ENCODE assay signal across 10 mouse cellular contexts in the genomic region with DNA sequence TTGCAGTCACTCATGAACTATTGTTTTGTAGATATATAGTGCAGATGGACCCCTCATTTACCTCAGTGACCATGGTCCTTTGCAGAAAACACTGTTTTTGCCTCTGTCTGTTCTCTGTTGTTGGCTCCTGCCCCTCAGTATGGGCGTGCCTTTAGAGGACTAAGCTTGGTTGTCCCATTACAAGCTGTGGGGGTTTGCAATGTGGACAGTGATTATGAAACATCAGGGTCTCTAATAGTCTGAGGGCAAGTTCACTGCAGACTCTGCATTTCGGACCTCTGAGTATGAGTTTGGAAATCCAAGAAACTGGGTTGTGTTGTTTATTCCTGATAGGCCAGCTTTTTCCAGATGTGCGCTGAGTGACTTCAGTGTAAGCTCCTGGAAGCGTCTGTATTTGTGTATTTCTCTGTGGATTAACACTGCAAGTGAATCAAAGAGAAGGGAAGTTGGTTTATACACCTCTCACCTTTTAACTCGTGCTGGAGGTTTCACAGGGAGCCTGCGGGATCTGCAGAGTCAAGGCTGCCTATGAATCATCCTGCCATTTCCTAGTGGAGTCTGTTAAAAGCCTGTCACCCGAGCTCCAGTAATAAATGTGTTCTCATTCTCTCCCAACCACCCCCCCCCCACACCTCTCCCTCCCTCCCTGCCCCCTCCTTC. TPM values are rescaled to one million over a fixed set of nuclear protein-coding genes. Genes with fewer than 3 reads are reported as not detected.
DNase-seq lines count a peak whose midpoint lies in the region; ATAC-seq and TF ChIP-seq lines count a peak whose summit lies in the region.
"Had no signal": no experiment of that assay in that cellular context is flagged by ENCODE, and none has a peak within 500 bp of the region (broad histone marks: within the 10 kb centered on the region; RNA-seq: fewer than 3 reads in every experiment).

No protein-coding gene starts in this region.

- intact Hi-C loops in heart, postnatal 10 days (cut with DNase I) = loop anchor here (5.0 kb wide), 1 partner anchor 63 kb away; no protein-coding TSS in a partner anchor
- intact Hi-C loops in heart, postnatal 36 days (cut with DNase I) = no loop called here

- ATAC-seq in neural tube, embryonic 11.5 days (ENCODE audit: insufficient read depth, low FRiP score, low TSS enrichment) = peak; percentile 56; the same call in 1 of the 2 replicates
- peak; percentile 75 for ATAC-seq in hindbrain, embryonic 13.5 days (ENCODE audit: low FRiP score)
- ATAC-seq in stomach, postnatal 0 days (ENCODE audit: low FRiP score, low TSS enrichment) = peak; percentile 43; the same call in 1 of the 2 replicates

- no peak for TF ChIP-seq EP300 in stomach, postnatal 0 days (optimal IDR thresholded peaks at IDR 0.05)

- H3K9me3 ChIP-seq in neural tube, embryonic 11.5 days (ENCODE audit: control insufficient read depth, low read length) = no peaks in the 10 kb centered on the region
- no peaks in the 10 kb centered on the region for H3K9me3 ChIP-seq in hindbrain, embryonic 13.5 days
- no peaks in the 10 kb centered on the region for H3K9me3 ChIP-seq in stomach, postnatal 0 days (ENCODE audit: control insufficient read depth, low read length)

- H3K4me2 ChIP-seq in neural tube, embryonic 11.5 days (ENCODE audit: low read depth) = no peak overlapping the region
- no peak overlapping the region for H3K4me2 ChIP-seq in hindbrain, embryonic 13.5 days
- H3K4me2 ChIP-seq in stomach, postnatal 0 days (replicated peaks; ENCODE audit: low read depth) = no peak overlapping the region

- H3K4me1 ChIP-seq in neural tube, embryonic 11.5 days (ENCODE audit: control insufficient read depth, insufficient read depth, low read length) = no peaks in the 10 kb centered on the region
- H3K4me1 ChIP-seq in hindbrain, embryonic 13.5 days (replicated peaks) = peaks cover 28% of the 10 kb centered on the region
- H3K4me1 ChIP-seq in stomach, postnatal 0 days (replicated peaks; ENCODE audit: control insufficient read depth, insufficient read depth) = 0 out of 2 replicates have a peak, but pooled peaks cover 5% of the 10 kb centered on the region

- no peak overlapping the region for H3K4me3 ChIP-seq in neural tube, embryonic 11.5 days (ENCODE audit: low read depth, low read length)
- H3K4me3 ChIP-seq in hindbrain, embryonic 13.5 days = no peak overlapping the region
- H3K4me3 ChIP-seq in stomach, postnatal 0 days (ENCODE audit: low read depth, low read length) = no peak overlapping the region

- H3K27me3 ChIP-seq in neural tube, embryonic 11.5 days (ENCODE audit: control insufficient read depth, insufficient read depth, low read length) = no peaks in the 10 kb centered on the region
- H3K27me3 ChIP-seq in hindbrain, embryonic 13.5 days = no peaks in the 10 kb centered on the region
- H3K27me3 ChIP-seq in stomach, postnatal 0 days (ENCODE audit: control insufficient read depth, insufficient read depth, low read length) = no peaks in the 10 kb centered on the region

- no peaks in the 10 kb centered on the region for H3K36me3 ChIP-seq in neural tube, embryonic 11.5 days (ENCODE audit: control insufficient read depth, insufficient read depth, low read length)
- H3K36me3 ChIP-seq in hindbrain, embryonic 13.5 days = no peaks in the 10 kb centered on the region
- H3K36me3 ChIP-seq in stomach, postnatal 0 days (ENCODE audit: control insufficient read depth, insufficient read depth, low read length) = no peaks in the 10 kb centered on the region

- no peak overlapping the region for H3K9ac ChIP-seq in neural tube, embryonic 11.5 days (ENCODE audit: low read length)
- no peak overlapping the region for H3K9ac ChIP-seq in hindbrain, embryonic 13.5 days
- H3K9ac ChIP-seq in stomach, postnatal 0 days (ENCODE audit: low read length) = no peak overlapping the region

- WGBS in neural tube, embryonic 11.5 days = 43% methylated on average over 7 of the region's 7 CpGs
- WGBS in hindbrain, embryonic 13.5 days = 45% methylated on average over 7 of the region's 7 CpGs
- 20% methylated on average over 7 of the region's 7 CpGs for WGBS in stomach, postnatal 0 days

- peak; percentile 18 to 22 for DNase-seq in heart, postnatal 10 days
- DNase-seq in heart, postnatal 36 days = no peak
- peak; percentile 51 for DNase-seq in neural tube, embryonic 11.5 days (ENCODE audit: low spot score)
- DNase-seq in neural tube, embryonic 10.5 days (ENCODE audit: extremely low spot score, low spot score) = no peak
- peak; percentile 17 for DNase-seq in stomach, postnatal 0 days (ENCODE audit: low spot score)
- no peak for DNase-seq in urinary bladder, postnatal 25 days (ENCODE audit: low spot score)
- DNase-seq in layer of hippocampus, postnatal 36 days = no peak
- DNase-seq: left cerebral cortex, postnatal 4 days had no signal

- H3K27ac ChIP-seq in neural tube, embryonic 11.5 days (ENCODE audit: low read depth, low read length) = no peak overlapping the region
- H3K27ac ChIP-seq in hindbrain, embryonic 13.5 days = peak overlapping the region; percentile 66
- no peak overlapping the region for H3K27ac ChIP-seq in stomach, postnatal 0 days (replicated peaks)
- H3K27ac ChIP-seq: macrophage had no signal

- TF ChIP-seq CTCF in stomach, postnatal 0 days (IDR thresholded peaks at IDR 0.05; ENCODE audit: low read depth) = no peak

RNA-seq across cellular contexts. Expression of a gene that starts 58.7 kb away (rescaled TPM):
- total RNA-seq in heart, postnatal 10 days (2021) = 10 to 100 TPM; 38.4 to 44.0 TPM
- total RNA-seq in heart, postnatal 36 days (2021) = 10 to 100 TPM; 12.8 to 18.2 TPM
- polyA plus RNA-seq in neural tube, embryonic 11.5 days (2014; fragmentation: Nextera tagmentation; extraction: Ambion mirVana) = 1.9 and 2.2 TPM in 2 replicates
- polyA plus RNA-seq in hindbrain, embryonic 13.5 days (2015; fragmentation: Nextera tagmentation; extraction: Ambion mirVana) = 1.9 and 2.5 TPM in 2 replicates
- 17.7 and 23.5 TPM in 2 replicates for polyA plus RNA-seq in stomach, postnatal 0 days (2015; fragmentation: Nextera tagmentation; extraction: Ambion mirVana)
- total RNA-seq in layer of hippocampus, postnatal 36 days (2021) = 1 to 10 TPM; 1.5 to 2.7 TPM

Comparison
In these comparisons a context has a peak if more than half of its experiments do, and no peak if none do; other contexts are left out.
1. DNase-seq: peak in heart, postnatal 10 days (2 of 2), neural tube, embryonic 11.5 days (single experiment) and stomach, postnatal 0 days (single experiment); none in heart, postnatal 36 days (0 of 2), neural tube, embryonic 10.5 days (single experiment), urinary bladder, postnatal 25 days (single experiment) and layer of hippocampus, postnatal 36 days (0 of 2).
2. Peak in every context shown above with its lines, with median percentiles within 50 percentile points of each other: ATAC-seq.